Mouse (Mus musculus) spleen, adult 18-20 months (tissue): ENCODE measurements around the gene Hemgn.

Experiments
- DNase-seq, 2 experiments: peaks; one replicate each; pipeline ENCODE4 v3.0.0; 2022; ENCODE audit warnings: mixed read lengths in 2 of 2

Hemgn gene

DNA sequence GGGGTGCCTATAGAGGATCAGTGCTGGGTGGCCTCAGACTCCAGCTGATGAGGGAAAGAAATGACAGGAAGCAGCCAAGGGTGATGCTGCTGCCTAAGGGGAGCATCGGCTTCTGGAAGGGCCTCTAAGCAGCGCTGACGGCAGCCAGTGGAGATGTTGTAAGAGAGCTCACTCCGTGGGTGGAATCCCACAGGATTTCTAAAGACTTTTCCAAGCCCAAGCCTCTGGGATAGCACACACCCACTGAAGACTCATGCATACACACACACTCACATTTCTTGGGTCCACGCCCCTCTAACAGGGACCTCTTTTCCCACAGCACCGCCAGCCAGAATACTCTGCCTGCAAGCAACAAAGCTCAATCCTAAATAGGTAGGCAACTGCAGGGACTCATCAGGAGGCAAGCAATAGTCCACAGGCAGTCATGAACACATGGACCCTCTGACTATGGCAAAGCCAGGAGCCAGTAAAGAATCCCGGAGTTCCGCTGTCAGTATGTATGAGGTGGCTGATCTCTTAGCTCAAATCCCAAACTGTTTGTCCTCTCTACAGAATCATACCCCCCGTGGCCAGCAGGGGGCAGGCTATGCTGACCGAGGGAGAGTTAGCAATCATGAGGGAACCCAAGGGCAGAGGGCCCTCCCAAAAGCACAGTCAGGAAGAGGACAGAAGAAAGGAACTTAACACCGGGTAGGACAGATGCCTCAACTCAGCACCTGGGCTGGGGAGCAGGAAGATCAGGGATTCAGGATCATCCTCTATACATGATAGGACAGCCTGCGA lies 56.8 kb downstream of the Hemgn start:
- DNase-seq: peak; percentile 26 to 66

DNA sequence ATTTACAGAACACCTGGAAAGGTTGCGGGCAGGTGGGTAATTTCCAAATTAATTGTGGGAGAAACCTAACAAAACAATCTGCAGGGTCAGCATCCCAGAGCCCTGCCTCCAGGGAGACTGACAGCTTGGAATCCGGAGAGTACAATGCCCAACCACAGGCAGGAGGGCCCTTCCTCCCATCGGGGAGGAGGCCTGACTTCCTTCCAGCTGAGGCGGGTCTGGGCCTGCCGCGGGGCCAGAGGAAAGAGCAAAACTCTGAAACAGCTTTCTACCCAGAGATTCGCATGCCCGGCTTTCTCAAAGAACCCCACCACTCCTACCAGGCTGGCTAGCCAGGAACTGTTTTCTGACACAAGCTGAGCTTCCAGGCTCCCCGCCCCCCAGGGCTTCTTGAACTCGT lies 60.3 kb downstream of the Hemgn start:
- DNase-seq: no peak

DNA sequence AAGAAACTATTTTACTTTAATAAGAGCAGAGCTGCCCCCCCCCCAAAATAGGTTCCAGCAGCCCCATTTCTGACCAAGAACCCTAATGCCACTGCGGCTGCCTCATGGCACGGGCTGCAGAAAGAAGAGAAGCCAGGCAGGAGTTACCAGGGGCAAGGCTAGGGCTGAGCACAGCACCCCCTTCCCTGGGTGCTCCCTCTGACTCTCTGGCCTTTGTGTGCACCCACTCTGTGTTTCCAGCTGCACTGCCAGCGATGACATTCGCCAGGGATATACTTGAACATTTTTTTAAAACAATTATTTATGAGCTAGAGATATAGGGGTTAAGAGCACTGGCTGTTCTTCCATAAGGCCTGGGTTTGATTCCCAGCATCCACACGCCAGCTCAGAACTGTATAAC lies 63.8 kb downstream of the Hemgn start:
- no peak for DNase-seq

DNA sequence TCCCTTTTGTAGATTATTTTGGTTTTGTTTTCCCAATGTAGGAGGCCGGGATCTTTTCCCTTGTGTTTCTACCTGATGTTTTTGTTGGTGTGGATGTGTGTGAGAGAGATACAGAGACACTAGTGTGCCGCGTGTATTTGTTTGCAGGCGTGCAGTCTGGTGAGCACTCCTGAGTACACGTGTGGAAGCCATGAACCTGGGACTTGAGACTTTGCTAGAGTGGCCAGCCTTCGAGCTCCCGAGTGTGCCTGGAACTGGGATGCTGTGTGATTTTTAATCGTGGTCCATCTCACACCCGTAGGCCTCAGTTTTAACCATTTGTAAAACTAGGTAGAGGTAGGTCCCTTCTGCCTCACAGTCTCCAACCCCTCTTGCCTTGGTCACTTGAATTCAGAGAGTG lies 64.4 kb downstream of the Hemgn start:
- no peak for DNase-seq

DNA sequence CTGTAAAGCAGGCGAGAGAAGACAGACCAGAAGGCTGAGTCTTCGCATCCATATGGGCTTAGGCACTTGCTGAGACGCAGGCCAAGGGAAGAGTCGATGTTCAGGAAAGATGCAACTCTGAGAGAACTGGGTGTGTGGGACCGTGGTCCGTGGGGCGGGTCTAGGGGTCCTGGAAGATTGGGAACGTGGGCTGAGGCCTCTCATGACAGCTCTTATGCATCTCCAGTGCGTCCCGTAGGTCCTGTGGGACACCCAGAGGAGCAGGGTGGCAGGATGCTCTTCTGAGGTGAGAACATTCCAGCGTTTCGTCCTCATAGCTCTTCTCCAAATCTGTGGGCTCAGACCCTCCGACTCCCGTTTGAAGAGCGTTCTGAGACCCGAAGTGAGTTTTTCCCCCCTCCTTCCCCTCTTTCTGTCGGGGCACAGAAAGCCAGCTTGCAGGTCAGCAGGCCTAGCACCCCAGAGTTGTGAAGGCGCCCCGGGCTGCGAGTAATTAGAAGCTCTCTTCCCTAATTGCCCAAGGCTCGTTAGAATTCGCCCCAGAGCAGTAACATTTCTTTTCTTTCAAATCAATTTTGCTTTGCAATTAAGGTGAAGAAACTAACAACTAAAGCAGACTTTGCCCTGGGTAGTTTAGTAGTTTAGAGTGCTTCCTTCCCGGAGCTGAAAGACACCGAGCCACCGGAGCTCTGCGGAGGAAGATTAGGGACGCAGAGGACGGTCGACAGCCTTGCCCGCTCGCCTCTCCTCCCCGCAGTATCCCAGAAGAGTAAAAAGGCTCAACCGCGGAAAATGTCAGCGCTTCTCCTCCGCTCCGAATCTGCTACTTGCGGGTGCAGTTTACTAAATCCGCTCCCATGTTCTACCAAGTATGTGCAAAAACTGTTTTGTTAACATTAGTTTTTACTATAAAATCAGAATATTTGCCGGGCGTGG lies 65.5 kb downstream of the Hemgn start:
- DNase-seq: no peak

DNA sequence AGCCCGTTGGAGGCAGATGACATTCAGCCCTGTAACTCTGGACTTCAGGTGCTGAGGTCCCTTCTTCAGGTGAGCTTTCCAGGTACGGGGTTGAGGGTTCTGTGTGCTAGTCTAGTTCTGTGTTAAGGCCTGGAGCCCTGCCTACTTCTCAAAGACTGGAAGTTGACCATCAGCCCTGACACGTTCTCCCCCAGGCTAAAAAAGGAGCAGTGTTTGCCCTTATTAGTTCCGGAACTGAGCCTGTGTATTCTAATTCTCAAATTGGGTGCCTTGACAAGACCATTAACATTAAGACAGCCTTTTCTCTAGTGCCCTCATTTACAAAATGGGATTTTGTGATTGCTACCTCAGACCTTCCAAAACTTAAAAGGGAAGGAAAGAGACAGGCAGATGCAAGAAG lies 66.2 kb downstream of the Hemgn start:
- DNase-seq: no peak

DNA sequence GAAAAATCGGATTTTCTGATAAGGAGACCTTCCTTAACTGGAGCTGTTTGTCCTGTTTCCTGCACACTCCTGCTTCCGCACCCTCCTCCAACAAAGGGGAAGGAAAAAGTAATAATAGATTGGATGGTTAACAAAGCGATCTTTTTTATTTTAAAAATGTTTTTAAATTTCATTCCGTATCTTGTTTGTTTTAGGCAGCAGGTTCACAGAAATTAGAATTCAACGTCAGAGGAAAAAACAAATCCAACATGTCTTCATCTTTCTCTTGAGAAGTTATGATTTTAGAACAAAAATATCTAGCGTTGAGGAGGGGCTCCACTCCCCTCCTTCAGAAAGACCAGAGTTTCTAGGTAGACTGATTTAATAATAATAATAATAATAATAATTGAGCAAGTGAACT lies 67.1 kb downstream of the Hemgn start:
- no peak for DNase-seq

DNA sequence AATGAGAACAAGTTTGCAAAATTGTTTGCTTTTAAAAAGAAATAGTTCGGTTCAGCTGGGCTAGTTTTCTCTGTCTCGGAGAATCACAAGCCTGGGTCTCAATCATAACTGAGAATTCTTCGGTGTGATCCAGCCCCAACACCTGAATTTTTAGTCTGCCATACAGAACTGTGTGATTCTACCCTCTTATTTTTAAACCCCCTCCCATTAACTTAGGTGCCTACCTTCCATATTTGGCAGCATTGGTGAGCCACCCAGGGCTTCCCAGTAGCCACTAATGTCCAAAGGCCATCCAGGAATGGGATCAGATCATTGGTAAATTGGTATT lies 67.6 kb downstream of the Hemgn start:
- no peak for DNase-seq

DNA sequence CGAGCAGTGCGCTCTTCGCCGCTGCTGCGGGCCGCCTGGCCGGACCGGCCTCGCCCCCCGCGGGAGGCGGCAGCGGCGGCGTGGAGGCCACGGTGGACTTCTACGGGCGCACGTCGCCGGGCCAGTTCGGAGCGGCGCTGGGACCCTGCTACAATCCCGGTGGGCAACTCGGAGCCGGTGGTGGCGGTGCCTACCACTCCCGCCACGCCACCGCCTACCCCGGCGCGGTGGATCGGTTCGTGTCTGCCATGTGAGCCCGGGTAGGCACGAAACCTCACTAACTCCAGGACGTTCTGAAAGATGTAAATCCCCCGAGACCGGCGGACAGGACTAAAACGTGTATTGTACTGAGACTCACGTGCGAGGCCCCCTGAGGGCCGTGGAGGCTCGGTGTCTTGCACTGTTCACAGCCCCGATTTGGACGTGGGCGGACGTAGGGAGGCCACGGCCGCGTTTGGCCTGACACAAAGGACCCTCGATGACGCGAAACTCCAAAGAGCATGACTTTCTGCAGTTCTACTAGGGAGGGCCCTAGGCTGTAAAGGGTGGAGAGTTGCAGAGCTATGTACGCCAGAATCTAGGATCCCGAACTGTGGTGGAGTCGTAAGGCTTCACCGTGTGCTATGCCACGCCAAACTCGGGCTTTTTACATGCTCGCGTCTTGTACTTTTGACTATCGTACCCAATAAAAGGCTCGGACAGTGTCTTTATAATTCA lies 68.1 kb downstream of the Hemgn start:
- DNase-seq: no peak

DNA sequence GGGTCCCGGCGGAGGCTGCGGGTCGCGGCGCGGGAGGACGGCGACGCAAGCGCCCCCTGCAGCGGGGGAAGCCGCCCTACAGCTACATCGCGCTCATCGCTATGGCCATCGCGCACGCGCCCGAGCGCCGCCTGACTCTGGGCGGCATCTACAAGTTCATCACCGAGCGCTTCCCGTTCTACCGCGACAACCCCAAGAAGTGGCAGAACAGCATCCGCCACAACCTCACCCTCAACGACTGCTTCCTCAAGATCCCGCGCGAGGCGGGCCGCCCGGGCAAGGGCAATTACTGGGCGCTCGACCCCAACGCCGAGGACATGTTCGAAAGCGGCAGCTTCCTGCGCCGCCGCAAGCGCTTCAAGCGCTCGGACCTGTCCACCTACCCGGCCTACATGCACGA lies 69.0 kb downstream of the Hemgn start:
- DNase-seq: peak in 1 of 2 experiments; percentile 15
